Mouse (Mus musculus) forebrain, embryonic 14.5 days (tissue): ENCODE data around the gene Gm17482. TPM values are rescaled to one million over a fixed set of nuclear protein-coding genes. Genes with fewer than 3 reads are reported as not detected.

Experiments
- ATAC-seq: fragments of 200-750 bp; cut with Nextera tagmentation; 2 replicates; pipeline ENCODE4 v1.8.0; 2017; ENCODE audit warnings: mild to moderate bottlenecking, moderate library complexity
- DNase-seq: peaks from one replicate; pipeline ENCODE4 v3.0.0-alpha.2; 2015; ENCODE audit warnings: low spot score
- H3K27ac ChIP-seq: fragments of 300-500 bp; sonication (generic); 2 replicates; pipeline ENCODE4 v1.5.1; 2014; ENCODE audit warnings: low read depth, mild to moderate bottlenecking, control low read depth, low read length, moderate library complexity
- H3K27me3 ChIP-seq: fragments of 300-500 bp; sonication (generic); replicated peaks from 2 replicates; pipeline ENCODE4 v1.6.1; 2014; ENCODE audit warnings: low read length, control low read depth, mixed read lengths; ENCODE audit not compliant: control insufficient read depth, insufficient read depth
- H3K36me3 ChIP-seq: fragments of 300-500 bp; sonication (generic); 2 replicates; pipeline ENCODE4 v1.6.1; 2014; ENCODE audit warnings: low read length, control low read depth; ENCODE audit not compliant: control insufficient read depth, insufficient read depth
- H3K4me1 ChIP-seq: fragments of 300-500 bp; sonication (generic); 2 replicates; pipeline ENCODE4 v1.6.1; 2014; ENCODE audit warnings: antibody characterized with exemption, low read length, control low read depth; ENCODE audit not compliant: control insufficient read depth, insufficient read depth
- H3K4me2 ChIP-seq: fragments of 300-500 bp; sonication (generic); 2 replicates; pipeline ENCODE4 v1.6.1; 2014; ENCODE audit warnings: mild to moderate bottlenecking, control low read depth, low read length
- H3K4me3 ChIP-seq: fragments of 300-500 bp; sonication (generic); 2 replicates; pipeline ENCODE4 v1.5.1; 2014; ENCODE audit warnings: low read depth, low read length, control low read depth
- H3K9ac ChIP-seq: fragments of 300-500 bp; sonication (generic); 2 replicates; pipeline ENCODE4 v1.6.1; 2014; ENCODE audit warnings: mild to moderate bottlenecking, low read length, control low read depth, moderate library complexity
- H3K9me3 ChIP-seq: fragments of 300-500 bp; sonication (generic); replicated peaks from 2 replicates; pipeline ENCODE4 v1.6.1; 2016; ENCODE audit warnings: low read length, control low read depth, mixed read lengths; ENCODE audit not compliant: control insufficient read depth
- WGBS: fragments of 180-500 bp; shearing (Covaris S2); extraction: QIAGEN DNeasy Blood & Tissue Kit; methylation state at CpG from one replicate; pipeline ENCODE4 v1.1.7; 2014; 5-methylcytosine and 5-hydroxymethylcytosine counted together
- polyA plus RNA-seq: library from polyadenylated mRNA; unstranded; fragments of >200 nt; fragmentation: Nextera tagmentation; extraction: Ambion mirVana; gene quantifications from 2 replicates; pipeline ENCODE4 v1.2.1, GENCODE M21; 2014

Gm17482 gene
- polyA plus RNA-seq, 1 experiment from 2014 or later, result not detected

- no peak overlapping the region for H3K4me2 ChIP-seq
- DNase-seq, result no peak
- no peak for ATAC-seq
- 87% methylated on average over 6 of the region's 6 CpGs for WGBS
- H3K27me3 ChIP-seq, result no peaks in the 10 kb centered on the region
- H3K4me3 ChIP-seq, result no peak overlapping the region
- no peaks in the 10 kb centered on the region for H3K9me3 ChIP-seq
- no peaks in the 10 kb centered on the region for H3K36me3 ChIP-seq
- H3K27ac ChIP-seq, result no peak overlapping the region
- no peaks in the 10 kb centered on the region for H3K4me1 ChIP-seq
- H3K9ac ChIP-seq, result no peak overlapping the region
These were observed 64.7 kb downstream of the Gm17482 start for GRCm38 (mm10) chr6:115291823-115292222.

GRCm38 (mm10) chr6:115292621-115293020, 65.5 kb downstream of the Gm17482 start:
- DNase-seq (no peak), ATAC-seq (no peak)
- H3K9ac ChIP-seq, result no peak overlapping the region
- no peaks in the 10 kb centered on the region for H3K9me3 ChIP-seq
- H3K27ac ChIP-seq, result no peak overlapping the region
- H3K4me2 ChIP-seq, result no peak overlapping the region
- whole genome bisulfite sequencing, result 52% methylated on average over 6 of the region's 6 CpGs
- no peaks in the 10 kb centered on the region for H3K36me3 ChIP-seq
- H3K4me3 ChIP-seq, result no peak overlapping the region
- no peaks in the 10 kb centered on the region for H3K27me3 ChIP-seq
- H3K4me1 ChIP-seq, result no peaks in the 10 kb centered on the region

- Histone ChIP-seq H3K4me1 (no peaks in the 10 kb centered on the region), H3K9ac (no peak overlapping the region), H3K9me3 (no peaks in the 10 kb centered on the region), H3K27ac (no peak overlapping the region), H3K36me3 (no peaks in the 10 kb centered on the region), H3K4me3 (no peak overlapping the region), H3K27me3 (no peaks in the 10 kb centered on the region), H3K4me2 (no peak overlapping the region)
- WGBS, result 69% methylated on average over 2 of the region's 2 CpGs
- ATAC-seq, result no peak
- DNase-seq, result no peak
These were observed 66.7 kb downstream of the Gm17482 start for GRCm38 (mm10) chr6:115293877-115294276.

- no peak overlapping the region for H3K4me2 ChIP-seq
- ATAC-seq, result no peak
- 76% methylated on average over 2 of the region's 2 CpGs for WGBS
- no peaks in the 10 kb centered on the region for H3K36me3 ChIP-seq
- DNase-seq, result no peak
- no peak overlapping the region for H3K4me3 ChIP-seq
- no peaks in the 10 kb centered on the region for H3K4me1 ChIP-seq
- no peak overlapping the region for H3K27ac ChIP-seq
- no peak overlapping the region for H3K9ac ChIP-seq
- no peaks in the 10 kb centered on the region for H3K27me3 ChIP-seq
- H3K9me3 ChIP-seq, result no peaks in the 10 kb centered on the region
These were observed 80.0 kb downstream of the Gm17482 start for GRCm38 (mm10) chr6:115307134-115307533.

Other genes with a start within 250 kb of the Gm17482 start
- 64.8 and 69.6 TPM in 2 replicates for gene Tamm41, start 189.5 kb upstream of the Gm17482 start, polyA plus RNA-seq
- 23.3 and 31.6 TPM in 2 replicates for gene Syn2, start 92.4 kb upstream of the Gm17482 start, polyA plus RNA-seq
- gene Timp4, start 24.9 kb downstream of the Gm17482 start, polyA plus RNA-seq, result 1.5 and 2.0 TPM in 2 replicates
- 0.16 TPM in 1 of 2 replicates, not detected in the other for gene Pparg, start 133.6 kb downstream of the Gm17482 start, polyA plus RNA-seq